Mouse (Mus musculus): ENCODE data around the gene Hmgcs1.

- TF ChIP-seq NANOG (IDR thresholded peaks at IDR 0.05; ENCODE audit: borderline replicate concordance, low read length) (no peak), CTCF (conservative IDR thresholded peaks at IDR 0.05; ENCODE audit: low read length) (no peak)
Measured at GRCm38 (mm10) chr13:119746930-119747329, 56.8 kb downstream of the Hmgcs1 start.
